Mouse (Mus musculus) liver, embryonic 14.5 days (tissue): ENCODE results near the gene Cacng2.

Experiments
- CTCF ChIP-seq: IDR thresholded peaks from 2 replicates; pipeline ENCODE4 v1.5.1; 2016; ENCODE audit warnings: antibody characterized with exemption, low read depth, control low read depth
- EP300 ChIP-seq: IDR thresholded peaks from 2 replicates; pipeline ENCODE4 v1.6.1; 2016; ENCODE audit warnings: antibody characterized with exemption, low read depth

- no peak for TF ChIP-seq CTCF
- no peak for TF ChIP-seq EP300
Measured at GRCm38 (mm10) chr15:78014046-78014445, 105.8 kb downstream of the Cacng2 start.
